Mouse (Mus musculus): ENCODE measurements at regions not wholly inside any gene's neighbourhood (a gene's known extent, or its start where the extent isn't known, plus 50 kb on each side); places are given as distances from the start of the nearest gene placed in this dataset.
"Not testable (repeated sequence)": the region's sequence is repeated elsewhere in the genome, so short reads cannot be mapped to it uniquely, and the experiment has no call there.

DNA sequence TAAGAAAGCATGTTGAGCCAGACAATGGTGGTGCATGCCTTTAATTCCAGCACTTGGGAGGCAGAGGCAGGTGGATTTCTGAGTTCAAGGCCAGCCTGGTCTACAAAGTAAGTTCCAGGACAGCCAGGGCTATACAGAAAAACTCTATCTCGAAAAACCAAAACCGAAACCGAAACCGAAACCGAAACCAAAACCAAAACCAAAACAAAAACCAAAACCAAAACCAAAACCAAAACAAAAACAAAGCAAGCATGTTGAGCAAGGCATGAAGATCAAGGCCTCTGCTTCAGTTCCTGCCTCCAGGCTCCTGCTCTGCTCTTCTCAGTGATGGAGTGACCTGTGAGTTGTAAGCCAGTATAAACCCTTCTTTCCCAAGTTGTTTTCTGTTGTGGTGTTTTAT is 334.0 kb upstream of the Ube2e3 start:
- H3K9me3 ChIP-seq (replicated peaks; ENCODE audit: insufficient read depth, low read length); H3K9ac ChIP-seq (ENCODE audit: control insufficient read depth, low read depth, low read length, poor library complexity, severe bottlenecking); DNase-seq (ENCODE audit: low read depth, low spot score); H3K27me3 ChIP-seq (ENCODE audit: control insufficient read depth in 1 of 2, insufficient read depth in 2 of 2, low read length in 2 of 2); H3K79me2 ChIP-seq (ENCODE audit: control insufficient read depth, insufficient read depth, low read length, poor library complexity); H3K4me1 ChIP-seq (ENCODE audit: control insufficient read depth in 1 of 2, insufficient read depth in 2 of 2, low read length in 2 of 2); H3K27ac ChIP-seq (ENCODE audit: control insufficient read depth, low read depth, low read length); H3K36me3 ChIP-seq (ENCODE audit: control insufficient read depth in 1 of 2, insufficient read depth in 2 of 2, low read length in 2 of 2); H3K4me3 ChIP-seq (ENCODE audit: control insufficient read depth in 1 of 2, insufficient read depth in 1 of 2, low read depth in 2 of 2, low read length in 2 of 2): not testable (repeated sequence)
- TF ChIP-seq ETS1 (IDR thresholded peaks at IDR 0.05; ENCODE audit: low read depth, low read length), result 0 out of 2 replicates have a peak, but pooled peaks have one; percentile 35

DNA sequence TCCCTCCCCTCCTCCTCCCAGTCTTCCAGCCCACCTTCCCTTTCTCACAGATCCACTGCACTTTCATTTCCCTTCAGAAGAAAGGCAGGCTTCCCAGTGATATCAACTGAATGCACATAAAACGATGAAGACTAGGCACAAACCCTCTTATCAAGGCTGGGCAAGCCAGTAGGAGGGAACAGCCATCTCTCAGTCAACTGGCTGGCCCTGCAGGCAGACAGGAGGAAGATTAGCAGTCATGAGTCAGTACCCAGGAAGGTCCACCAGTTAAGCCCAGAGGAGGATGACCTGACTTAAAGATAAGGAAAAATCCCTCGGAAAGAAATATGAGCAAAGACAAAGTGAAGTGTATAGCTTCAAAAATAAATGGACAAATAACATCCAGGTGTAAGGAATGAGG is 337.4 kb upstream of the Ube2e3 start:
- peaks cover 0 to 2% of the 10 kb centered on the region in 2 experiments; a peak in 1 of 4 replicates for H3K36me3 ChIP-seq (ENCODE audit: control insufficient read depth in 1 of 2, insufficient read depth in 2 of 2, low read length in 2 of 2)
- no peaks in the 10 kb centered on the region for H3K4me1 ChIP-seq (ENCODE audit: control insufficient read depth in 1 of 2, insufficient read depth in 2 of 2, low read length in 2 of 2)
- H3K27me3 ChIP-seq (ENCODE audit: control insufficient read depth in 1 of 2, insufficient read depth in 2 of 2, low read length in 2 of 2), result no peaks in the 10 kb centered on the region
- H3K9ac ChIP-seq (ENCODE audit: control insufficient read depth, low read depth, low read length, poor library complexity, severe bottlenecking), result no peak overlapping the region
- TF ChIP-seq CHD2 (IDR thresholded peaks at IDR 0.05; ENCODE audit: low read length) (no peak), NRF1 (IDR thresholded peaks at IDR 0.05; ENCODE audit: insufficient read depth, low read depth, low read length, poor library complexity, severe bottlenecking) (no peak), ELF1 (IDR thresholded peaks at IDR 0.05; ENCODE audit: low read depth, low read length) (no peak), USF2 (IDR thresholded peaks at IDR 0.05; ENCODE audit: borderline replicate concordance in 1 of 2, insufficient read depth in 1 of 2, low read depth in 1 of 2, low read length in 2 of 2) (no peak), ZC3H11A (IDR thresholded peaks at IDR 0.05; ENCODE audit: low read depth, low read length) (no peak), POLR2AphosphoS2 (IDR thresholded peaks at IDR 0.05; ENCODE audit: low read length) (no peak), UBTF (IDR thresholded peaks at IDR 0.05; ENCODE audit: borderline replicate concordance, insufficient read depth, low read depth, low read length) (no peak)
- peak; percentile 3 for DNase-seq (ENCODE audit: low read depth, low spot score)
- no peak overlapping the region for H3K4me3 ChIP-seq (ENCODE audit: control insufficient read depth in 1 of 2, insufficient read depth in 1 of 2, low read depth in 2 of 2, low read length in 2 of 2)
- H3K27ac ChIP-seq (ENCODE audit: control insufficient read depth, low read depth, low read length), result no peak overlapping the region
- no peaks in the 10 kb centered on the region for H3K79me2 ChIP-seq (ENCODE audit: control insufficient read depth, insufficient read depth, low read length, poor library complexity)
- no peaks in the 10 kb centered on the region for H3K9me3 ChIP-seq (replicated peaks; ENCODE audit: insufficient read depth, low read length)

DNA sequence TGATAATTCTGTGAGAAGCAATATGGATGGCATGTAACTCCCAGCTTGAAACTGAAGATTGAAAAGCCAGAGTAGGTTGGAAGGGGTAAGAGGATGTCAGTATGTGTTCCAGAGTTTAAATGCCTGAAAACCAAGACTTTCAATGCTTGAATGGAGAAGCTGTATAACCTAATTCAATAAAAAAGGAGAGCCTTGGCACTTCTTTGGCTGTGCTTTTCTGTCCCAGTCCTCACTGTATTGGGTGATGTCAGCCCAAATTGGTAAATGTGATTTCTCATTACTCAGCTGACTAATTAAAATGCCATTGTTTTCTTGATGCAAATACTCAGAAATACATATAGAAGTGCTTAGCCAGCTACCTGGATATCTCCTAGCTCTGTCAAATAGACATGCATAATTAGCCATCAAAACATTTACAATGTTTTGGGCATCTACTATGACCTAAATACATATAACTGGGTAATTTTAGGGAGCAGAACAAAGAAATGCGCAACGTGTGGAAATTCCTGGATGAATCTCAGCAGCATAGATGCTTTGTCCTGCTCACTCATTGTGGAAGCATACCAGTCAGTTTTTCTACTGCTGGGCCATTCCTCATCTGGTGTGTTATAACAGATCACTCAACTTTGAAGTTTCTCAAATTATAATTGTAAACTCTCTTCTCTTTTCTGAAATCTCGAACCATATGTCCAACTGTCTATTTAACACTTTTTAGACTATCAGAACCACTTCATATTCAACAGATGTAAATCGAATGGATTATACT is 347.5 kb upstream of the Ube2e3 start:
- Histone ChIP-seq H3K9me3 (replicated peaks; ENCODE audit: insufficient read depth, low read length) (no peaks in the 10 kb centered on the region), H3K36me3 (ENCODE audit: control insufficient read depth in 1 of 2, insufficient read depth in 2 of 2, low read length in 2 of 2) (no peaks in the 10 kb centered on the region), H3K27ac (ENCODE audit: control insufficient read depth, low read depth, low read length) (no peak overlapping the region), H3K9ac (ENCODE audit: control insufficient read depth, low read depth, low read length, poor library complexity, severe bottlenecking) (no peak overlapping the region), H3K79me2 (ENCODE audit: control insufficient read depth, insufficient read depth, low read length, poor library complexity) (no peaks in the 10 kb centered on the region), H3K4me1 (ENCODE audit: control insufficient read depth in 1 of 2, insufficient read depth in 2 of 2, low read length in 2 of 2) (no peaks in the 10 kb centered on the region), H3K27me3 (ENCODE audit: control insufficient read depth in 1 of 2, insufficient read depth in 2 of 2, low read length in 2 of 2) (no peaks in the 10 kb centered on the region), H3K4me3 (ENCODE audit: control insufficient read depth in 1 of 2, insufficient read depth in 1 of 2, low read depth in 2 of 2, low read length in 2 of 2) (no peak overlapping the region)
- DNase-seq (ENCODE audit: low read depth, low spot score), result no peak
- TF ChIP-seq BHLHE40 (IDR thresholded peaks at IDR 0.05; ENCODE audit: borderline replicate concordance, low read depth, low read length) (no peak), EP300 (IDR thresholded peaks at IDR 0.05; ENCODE audit: low read depth in 1 of 2, low read length in 2 of 2) (no peak), MXI1 (IDR thresholded peaks at IDR 0.05; ENCODE audit: low read depth, low read length) (no peak), GATA1 (IDR thresholded peaks at IDR 0.05; ENCODE audit: low read depth, low read length) (no peak), HCFC1 (IDR thresholded peaks at IDR 0.05; ENCODE audit: low read depth, low read length) (no peak), MAFK (IDR thresholded peaks at IDR 0.05; ENCODE audit: borderline replicate concordance, low read depth, low read length) (no peak), CTCF (IDR thresholded peaks at IDR 0.05 in 2 of 3, conservative IDR thresholded peaks at IDR 0.05 in 1 of 3; ENCODE audit: control insufficient read depth in 1 of 3, insufficient read depth in 1 of 3, low read depth in 2 of 3, low read length in 3 of 3, poor library complexity in 1 of 3, severe bottlenecking in 1 of 3) (no peak), ZKSCAN1 (IDR thresholded peaks at IDR 0.05; ENCODE audit: low read depth, low read length) (no peak), UBTF (IDR thresholded peaks at IDR 0.05; ENCODE audit: borderline replicate concordance, insufficient read depth, low read depth, low read length) (no peak), MYB (IDR thresholded peaks at IDR 0.05; ENCODE audit: low read depth, low read length) (no peak), SMC3 (IDR thresholded peaks at IDR 0.05; ENCODE audit: low read depth, low read length) (no peak), RCOR1 (IDR thresholded peaks at IDR 0.05; ENCODE audit: low read depth, low read length) (no peak), ZMIZ1 (IDR thresholded peaks at IDR 0.05; ENCODE audit: low read depth, low read length) (no peak), ETS1 (IDR thresholded peaks at IDR 0.05; ENCODE audit: low read depth, low read length) (no peak), MEF2A (IDR thresholded peaks at IDR 0.05; ENCODE audit: extremely low read depth, insufficient replicate concordance, low read depth, low read length, poor library complexity, severe bottlenecking) (no peak), POLR2A (IDR thresholded peaks at IDR 0.05; ENCODE audit: control insufficient read depth in 1 of 2, insufficient read depth in 1 of 2, low read depth in 1 of 2, low read length in 2 of 2, poor library complexity in 1 of 2) (no peak), JUND (IDR thresholded peaks at IDR 0.05; ENCODE audit: low read depth, low read length) (no peak), NELFE (IDR thresholded peaks at IDR 0.05; ENCODE audit: low read depth, low read length) (no peak), USF1 (IDR thresholded peaks at IDR 0.05; ENCODE audit: low read depth, low read length) (no peak)
